Mouse (Mus musculus): Measurements from ENCODE around the gene Gm2696. TPM values are rescaled to one million over a fixed set of nuclear protein-coding genes. Genes with fewer than 3 reads are reported as not detected.

Gene Gm2696
- total RNA-seq, 2 experiments from 2014 or later, result not detected

GRCm38 (mm10) chr10:77839006-77839405 is 24.5 kb downstream of the Gm2696 start:
- no peak for ATAC-seq (replicated peaks; ENCODE audit: low FRiP score, poor library complexity, severe bottlenecking)

GRCm38 (mm10) chr10:77846503-77846902 is 32.0 kb downstream of the Gm2696 start, which contains the start of gene Gm36176:
Gene Gm36176, plus strand, starts transcription at chr10:77846803.
- no peak for ATAC-seq (replicated peaks; ENCODE audit: low FRiP score, poor library complexity, severe bottlenecking)

- ATAC-seq (replicated peaks; ENCODE audit: low FRiP score, poor library complexity, severe bottlenecking), result no peak
Measured at GRCm38 (mm10) chr10:77846961-77847360, 32.5 kb downstream of the Gm2696 start.

- 0 out of 2 replicates have a peak, but pooled peaks have one; percentile 19 for ATAC-seq (replicated peaks; ENCODE audit: low FRiP score, poor library complexity, severe bottlenecking)
Measured at GRCm38 (mm10) chr10:77847538-77847937, 33.1 kb downstream of the Gm2696 start.

- ATAC-seq (replicated peaks; ENCODE audit: low FRiP score, poor library complexity, severe bottlenecking), result no peak
Measured at GRCm38 (mm10) chr10:77852559-77852958, 38.1 kb downstream of the Gm2696 start, which contains the start of gene Gm10318. Gene Gm10318, plus strand, starts transcription at chr10:77852859.

- no peak for ATAC-seq (replicated peaks; ENCODE audit: low FRiP score, poor library complexity, severe bottlenecking)
Measured at GRCm38 (mm10) chr10:77861675-77862074, 47.2 kb downstream of the Gm2696 start, which contains the start of gene Gm3285. Gene Gm3285, plus strand, starts transcription at chr10:77861975.

- 0 out of 2 replicates have a peak, but pooled peaks have one; percentile 33 for ATAC-seq (replicated peaks; ENCODE audit: low FRiP score, poor library complexity, severe bottlenecking)
Measured at GRCm38 (mm10) chr10:77864067-77864761, 49.7 kb downstream of the Gm2696 start.

GRCm38 (mm10) chr10:77864762-77865143 is 50.3 kb downstream of the Gm2696 start:
- ATAC-seq (replicated peaks; ENCODE audit: low FRiP score, poor library complexity, severe bottlenecking), result no peak

- ATAC-seq (replicated peaks; ENCODE audit: low FRiP score, poor library complexity, severe bottlenecking), result no peak
Measured at GRCm38 (mm10) chr10:77867546-77867945, 53.1 kb downstream of the Gm2696 start.

GRCm38 (mm10) chr10:77869651-77870050 is 55.2 kb downstream of the Gm2696 start:
- ATAC-seq (replicated peaks; ENCODE audit: low FRiP score, poor library complexity, severe bottlenecking), result no peak

GRCm38 (mm10) chr10:77878985-77879384 is 64.5 kb downstream of the Gm2696 start:
- ATAC-seq (replicated peaks; ENCODE audit: low FRiP score, poor library complexity, severe bottlenecking), result no peak

- no peak for ATAC-seq (replicated peaks; ENCODE audit: low FRiP score, poor library complexity, severe bottlenecking)
Measured at GRCm38 (mm10) chr10:77880305-77880704, 65.8 kb downstream of the Gm2696 start.

GRCm38 (mm10) chr10:77882553-77882952 is 68.1 kb downstream of the Gm2696 start:
- ATAC-seq (replicated peaks; ENCODE audit: low FRiP score, poor library complexity, severe bottlenecking), result no peak

Other genes starting within 250 kb of the Gm2696 start
Only the 30 nearest of the 33 such genes appear.
- 9.2 and 14.8 TPM in 2 replicates for gene Sumo3, start 208.6 kb upstream of the Gm2696 start, total RNA-seq (2015; ENCODE audit: low replicate concordance)
- gene Sumo3, start 208.6 kb upstream of the Gm2696 start, total RNA-seq (2017; ENCODE audit: low replicate concordance), result 21.1 and 33.6 TPM in 2 replicates
- gene Gm49325, start 208.5 kb upstream of the Gm2696 start, total RNA-seq (2015; ENCODE audit: low replicate concordance), result not detected in 2 replicates
- not detected in 2 replicates for gene Gm49325, start 208.5 kb upstream of the Gm2696 start, total RNA-seq (2017; ENCODE audit: low replicate concordance)
- gene Ube2g2, start 192.4 kb upstream of the Gm2696 start, total RNA-seq (2015; ENCODE audit: low replicate concordance), result 6.8 and 9.6 TPM in 2 replicates
- 10.4 and 11.3 TPM in 2 replicates for gene Ube2g2, start 192.4 kb upstream of the Gm2696 start, total RNA-seq (2017; ENCODE audit: low replicate concordance)
- not detected in 2 replicates for gene Tspear, start 128.1 kb upstream of the Gm2696 start, total RNA-seq (2015; ENCODE audit: low replicate concordance)
- gene Tspear, start 128.1 kb upstream of the Gm2696 start, total RNA-seq (2017; ENCODE audit: low replicate concordance), result not detected in 2 replicates
- not detected in 2 replicates for gene Gm19402, start 123.9 kb upstream of the Gm2696 start, total RNA-seq (2015; ENCODE audit: low replicate concordance)
- not detected in 2 replicates for gene Gm19402, start 123.9 kb upstream of the Gm2696 start, total RNA-seq (2017; ENCODE audit: low replicate concordance)
- gene Gm9508, start 117.4 kb upstream of the Gm2696 start, total RNA-seq (2015; ENCODE audit: low replicate concordance), result not detected in 2 replicates
- gene Gm9508, start 117.4 kb upstream of the Gm2696 start, total RNA-seq (2017; ENCODE audit: low replicate concordance), result not detected in 2 replicates
- not detected in 2 replicates for gene Gm10272, start 108.1 kb upstream of the Gm2696 start, total RNA-seq (2015; ENCODE audit: low replicate concordance)
- not detected in 2 replicates for gene Gm10272, start 108.1 kb upstream of the Gm2696 start, total RNA-seq (2017; ENCODE audit: low replicate concordance)
- gene Gm10024, start 103.2 kb upstream of the Gm2696 start, total RNA-seq (2015; ENCODE audit: low replicate concordance), result not detected in 2 replicates
- gene Gm10024, start 103.2 kb upstream of the Gm2696 start, total RNA-seq (2017; ENCODE audit: low replicate concordance), result not detected in 2 replicates
- gene Gm10142, start 98.9 kb upstream of the Gm2696 start, total RNA-seq (2015; ENCODE audit: low replicate concordance), result not detected in 2 replicates
- gene Gm10142, start 98.9 kb upstream of the Gm2696 start, total RNA-seq (2017; ENCODE audit: low replicate concordance), result not detected in 2 replicates
- not detected in 2 replicates for gene Krtap12-1, start 94.1 kb upstream of the Gm2696 start, total RNA-seq (2015; ENCODE audit: low replicate concordance)
- gene Krtap12-1, start 94.1 kb upstream of the Gm2696 start, total RNA-seq (2017; ENCODE audit: low replicate concordance), result not detected in 2 replicates
- not detected in 2 replicates for gene Gm10100, start 88.2 kb upstream of the Gm2696 start, total RNA-seq (2015; ENCODE audit: low replicate concordance)
- not detected in 2 replicates for gene Gm10100, start 88.2 kb upstream of the Gm2696 start, total RNA-seq (2017; ENCODE audit: low replicate concordance)
- not detected in 2 replicates for gene Gm18596, start 72.0 kb upstream of the Gm2696 start, total RNA-seq (2015; ENCODE audit: low replicate concordance)
- gene Gm18596, start 72.0 kb upstream of the Gm2696 start, total RNA-seq (2017; ENCODE audit: low replicate concordance), result not detected in 2 replicates
- gene Gm9736, start 63.3 kb upstream of the Gm2696 start, total RNA-seq (2015; ENCODE audit: low replicate concordance), result not detected in 2 replicates
- not detected in 2 replicates for gene Gm9736, start 63.3 kb upstream of the Gm2696 start, total RNA-seq (2017; ENCODE audit: low replicate concordance)
- not detected in 2 replicates for gene Gm3233, start 55.0 kb upstream of the Gm2696 start, total RNA-seq (2015; ENCODE audit: low replicate concordance)
- not detected in 2 replicates for gene Gm3233, start 55.0 kb upstream of the Gm2696 start, total RNA-seq (2017; ENCODE audit: low replicate concordance)
- gene Gm3238, start 43.4 kb upstream of the Gm2696 start, total RNA-seq (2015; ENCODE audit: low replicate concordance), result not detected in 2 replicates
- gene Gm3238, start 43.4 kb upstream of the Gm2696 start, total RNA-seq (2017; ENCODE audit: low replicate concordance), result not detected in 2 replicates
- gene Gm7138, start 37.7 kb upstream of the Gm2696 start, total RNA-seq (2015; ENCODE audit: low replicate concordance), result not detected in 2 replicates
- gene Gm7138, start 37.7 kb upstream of the Gm2696 start, total RNA-seq (2017; ENCODE audit: low replicate concordance), result not detected in 2 replicates
- gene Gm3250, start 32.1 kb upstream of the Gm2696 start, total RNA-seq (2015; ENCODE audit: low replicate concordance), result not detected in 2 replicates
- not detected in 2 replicates for gene Gm3250, start 32.1 kb upstream of the Gm2696 start, total RNA-seq (2017; ENCODE audit: low replicate concordance)
- not detected in 2 replicates for gene Gm7137, start 26.5 kb upstream of the Gm2696 start, total RNA-seq (2015; ENCODE audit: low replicate concordance)
- not detected in 2 replicates for gene Gm7137, start 26.5 kb upstream of the Gm2696 start, total RNA-seq (2017; ENCODE audit: low replicate concordance)
- gene Gm9639, start 19.6 kb upstream of the Gm2696 start, total RNA-seq (2015; ENCODE audit: low replicate concordance), result not detected in 2 replicates
- not detected in 2 replicates for gene Gm9639, start 19.6 kb upstream of the Gm2696 start, total RNA-seq (2017; ENCODE audit: low replicate concordance)
- gene Gm19668, start 15.5 kb upstream of the Gm2696 start, total RNA-seq (2015; ENCODE audit: low replicate concordance), result not detected in 2 replicates
- not detected in 2 replicates for gene Gm19668, start 15.5 kb upstream of the Gm2696 start, total RNA-seq (2017; ENCODE audit: low replicate concordance)
- not detected in 2 replicates for gene Gm9507, start 2.8 kb upstream of the Gm2696 start, total RNA-seq (2015; ENCODE audit: low replicate concordance)
- gene Gm9507, start 2.8 kb upstream of the Gm2696 start, total RNA-seq (2017; ENCODE audit: low replicate concordance), result not detected in 2 replicates
- gene Krtap10-4, start 12.4 kb downstream of the Gm2696 start, total RNA-seq (2015; ENCODE audit: low replicate concordance), result not detected in 2 replicates
- not detected in 2 replicates for gene Krtap10-4, start 12.4 kb downstream of the Gm2696 start, total RNA-seq (2017; ENCODE audit: low replicate concordance)
- gene Krtap10-10, start 21.3 kb downstream of the Gm2696 start, total RNA-seq (2015; ENCODE audit: low replicate concordance), result not detected in 2 replicates
- not detected in 2 replicates for gene Krtap10-10, start 21.3 kb downstream of the Gm2696 start, total RNA-seq (2017; ENCODE audit: low replicate concordance)
- gene Gm36176, start 32.1 kb downstream of the Gm2696 start, total RNA-seq (2015; ENCODE audit: low replicate concordance), result not detected in 2 replicates
- not detected in 2 replicates for gene Gm36176, start 32.1 kb downstream of the Gm2696 start, total RNA-seq (2017; ENCODE audit: low replicate concordance)
- not detected in 2 replicates for gene Gm10318, start 38.2 kb downstream of the Gm2696 start, total RNA-seq (2015; ENCODE audit: low replicate concordance)
- not detected in 2 replicates for gene Gm10318, start 38.2 kb downstream of the Gm2696 start, total RNA-seq (2017; ENCODE audit: low replicate concordance)
- gene Gm3285, start 47.3 kb downstream of the Gm2696 start, total RNA-seq (2015; ENCODE audit: low replicate concordance), result not detected in 2 replicates
- gene Gm3285, start 47.3 kb downstream of the Gm2696 start, total RNA-seq (2017; ENCODE audit: low replicate concordance), result not detected in 2 replicates
- gene Lrrc3, start 87.9 kb downstream of the Gm2696 start, total RNA-seq (2015; ENCODE audit: low replicate concordance), result not detected in 2 replicates
- gene Lrrc3, start 87.9 kb downstream of the Gm2696 start, total RNA-seq (2017; ENCODE audit: low replicate concordance), result not detected in 2 replicates
- 0.42 and 1.1 TPM in 2 replicates for gene Trpm2, start 155.9 kb downstream of the Gm2696 start, total RNA-seq (2015; ENCODE audit: low replicate concordance)
- 33.1 and 38.6 TPM in 2 replicates for gene Trpm2, start 155.9 kb downstream of the Gm2696 start, total RNA-seq (2017; ENCODE audit: low replicate concordance)
- not detected in 2 replicates for gene 1810043G02Rik, start 163.8 kb downstream of the Gm2696 start, total RNA-seq (2015; ENCODE audit: low replicate concordance)
- 0.26 and 3.5 TPM in 2 replicates for gene 1810043G02Rik, start 163.8 kb downstream of the Gm2696 start, total RNA-seq (2017; ENCODE audit: low replicate concordance)
- 0.42 and 1.8 TPM in 2 replicates for gene Pfkl, start 195.4 kb downstream of the Gm2696 start, total RNA-seq (2015; ENCODE audit: low replicate concordance)
- gene Pfkl, start 195.4 kb downstream of the Gm2696 start, total RNA-seq (2017; ENCODE audit: low replicate concordance), result 9.2 and 9.8 TPM in 2 replicates